Mouse (Mus musculus) E14TG2a.4 (cell line): ENCODE results near the gene Akp3.
A peak's percentile ranks its signal among the peaks of the same experiment; 100 is the strongest.

Source experiments
- CTCF ChIP-seq: conservative IDR thresholded peaks from 2 replicates; pipeline ENCODE4 v1.5.1; 2014; ENCODE audit warnings: low read length
- NANOG ChIP-seq: IDR thresholded peaks from 2 replicates; pipeline ENCODE4 v1.6.1; 2014; ENCODE audit warnings: borderline replicate concordance, low read length, mixed read lengths
- POU5F1 ChIP-seq: IDR thresholded peaks from 2 replicates; pipeline ENCODE4 v1.6.1; 2014; ENCODE audit warnings: low read length, borderline replicate concordance

DNA sequence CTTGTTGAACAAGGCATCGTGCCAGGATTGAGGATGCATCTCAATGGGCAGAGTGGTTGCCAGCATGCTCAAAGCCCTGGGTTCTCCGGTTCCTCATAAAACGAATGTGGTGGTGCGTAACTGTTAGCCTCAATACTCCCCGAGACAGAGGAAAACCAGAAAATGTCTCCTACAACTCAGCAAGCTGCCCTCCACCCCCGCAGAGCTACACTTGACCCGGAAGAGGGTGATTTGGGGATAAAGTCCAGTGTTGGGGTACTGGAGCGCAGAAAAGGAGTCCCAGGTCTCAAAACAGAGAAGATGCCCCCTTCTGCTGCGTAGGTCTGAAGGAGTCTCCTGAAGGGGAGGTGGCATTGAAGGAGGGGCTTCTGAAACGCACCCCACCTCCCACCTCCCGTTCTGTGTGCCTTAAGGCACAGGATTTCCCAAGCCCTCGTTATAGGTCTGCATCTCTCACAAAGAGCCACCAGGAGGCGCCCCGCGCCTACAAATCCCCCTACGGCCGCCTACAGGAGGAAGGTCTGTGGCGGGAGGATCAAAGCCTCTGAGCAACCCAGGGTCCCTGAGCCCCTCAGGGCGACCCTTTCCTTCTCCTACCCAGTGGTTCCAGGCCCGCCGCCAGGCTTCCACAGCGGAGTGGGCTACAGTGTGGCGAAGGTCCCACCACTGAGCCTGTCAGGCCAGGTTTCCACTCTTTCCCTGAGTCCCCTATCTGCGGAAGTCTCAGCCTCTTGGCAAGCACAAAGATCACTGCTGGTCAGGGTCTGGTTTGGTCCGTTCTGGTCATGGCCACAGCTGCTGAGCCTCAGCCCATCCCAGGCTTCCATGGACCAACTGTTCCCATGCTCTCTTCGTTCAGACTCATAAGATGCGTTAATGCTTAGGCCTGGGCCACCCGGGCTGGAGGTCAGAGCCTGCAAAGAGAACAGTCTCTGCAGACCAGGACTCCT, 49.5 kb downstream of the Akp3 start:
- peak; percentile 82 for TF ChIP-seq CTCF
- no peak for TF ChIP-seq POU5F1
- no peak for TF ChIP-seq NANOG
